Mouse (Mus musculus) intestine, embryonic 14.5 days (tissue): ENCODE measurements around the gene Invs. TPM values are rescaled to one million over a fixed set of nuclear protein-coding genes. Genes with fewer than 3 reads are reported as not detected.

ENCODE experiments used
- ATAC-seq: fragments of 200-750 bp; cut with Nextera tagmentation; replicated peaks from 2 replicates; pipeline ENCODE4 v1.8.0; 2017; ENCODE audit warnings: low read depth, moderate number of reproducible peaks, moderate TSS enrichment, moderate library complexity; ENCODE audit not compliant: low FRiP score, low TSS enrichment
- DNase-seq: peaks from one replicate; pipeline ENCODE4 v3.0.0-alpha.2; 2018; ENCODE audit warnings: low spot score
- H3K27ac ChIP-seq: fragments of 300-500 bp; sonication (generic); 2 replicates; pipeline ENCODE4 v1.5.1; 2014; ENCODE audit warnings: low read depth, mild to moderate bottlenecking, control low read depth
- H3K27me3 ChIP-seq: fragments of 300-500 bp; sonication (generic); replicated peaks from 2 replicates; pipeline ENCODE4 v1.6.1; 2014; ENCODE audit warnings: low read length, control low read depth; ENCODE audit not compliant: control insufficient read depth, insufficient read depth
- H3K36me3 ChIP-seq: fragments of 300-500 bp; sonication (generic); 2 replicates; pipeline ENCODE4 v1.6.1; 2014; ENCODE audit warnings: low read length, control low read depth; ENCODE audit not compliant: control insufficient read depth, insufficient read depth
- H3K4me1 ChIP-seq: fragments of 300-500 bp; sonication (generic); replicated peaks from 2 replicates; pipeline ENCODE4 v1.6.1; 2014; ENCODE audit warnings: low read length, control low read depth, mixed read lengths; ENCODE audit not compliant: control insufficient read depth, insufficient read depth
- H3K4me2 ChIP-seq: fragments of 300-500 bp; sonication (generic); 2 replicates; pipeline ENCODE4 v1.6.1; 2014; ENCODE audit warnings: low read length
- H3K4me3 ChIP-seq: fragments of 300-500 bp; sonication (generic); 2 replicates; pipeline ENCODE4 v1.5.1; 2014; ENCODE audit warnings: low read depth, low read length, control low read depth, mixed read lengths
- H3K9ac ChIP-seq: fragments of 300-500 bp; sonication (generic); 2 replicates; pipeline ENCODE4 v1.6.1; 2014; ENCODE audit warnings: mild to moderate bottlenecking, low read length
- H3K9me3 ChIP-seq: fragments of 300-500 bp; sonication (generic); 2 replicates; pipeline ENCODE4 v1.6.1; 2016; ENCODE audit warnings: low read length, control low read depth; ENCODE audit not compliant: control insufficient read depth
- WGBS: fragments of 180-500 bp; shearing (Covaris S2); extraction: QIAGEN DNeasy Blood & Tissue Kit; methylation state at CpG from one replicate; pipeline ENCODE4 v1.1.7; 2014; 5-methylcytosine and 5-hydroxymethylcytosine counted together
- polyA plus RNA-seq: library from polyadenylated mRNA; unstranded; fragments of >200 nt; fragmentation: Nextera tagmentation; extraction: Ambion mirVana; gene quantifications from 2 replicates; pipeline ENCODE4 v1.2.1, GENCODE M21; 2014

The Invs gene
- polyA plus RNA-seq, 1 experiment from 2014 or later: 8.0 TPM

DNA sequence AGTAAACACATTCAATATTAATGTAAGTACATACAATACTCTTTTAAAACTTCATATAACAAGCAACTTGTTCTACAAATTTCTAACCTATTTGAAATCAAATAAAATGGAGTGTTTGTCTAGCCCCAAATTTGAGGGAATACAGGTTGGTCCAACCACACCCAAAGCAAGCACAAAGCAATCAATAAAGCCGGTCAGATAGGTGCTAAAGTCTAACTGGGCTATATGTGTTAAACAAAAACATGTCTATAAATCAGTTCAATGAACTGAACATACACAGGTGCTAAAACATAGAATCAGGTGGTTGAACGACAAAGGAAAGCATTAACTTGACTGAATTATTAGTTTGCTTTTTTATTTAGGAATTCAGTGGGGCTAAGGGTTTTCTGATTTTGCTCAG is 148.5 kb downstream of the Invs start:
- Histone ChIP-seq H3K9me3 (no peaks in the 10 kb centered on the region), H3K4me1 (no peaks in the 10 kb centered on the region), H3K4me3 (no peak overlapping the region), H3K4me2 (no peak overlapping the region), H3K27ac (no peak overlapping the region), H3K9ac (no peak overlapping the region), H3K36me3 (peaks cover 48% of the 10 kb centered on the region), H3K27me3 (no peaks in the 10 kb centered on the region)
- no peak for DNase-seq
- ATAC-seq: no peak
- 63% methylated on average over 2 of the region's 2 CpGs for WGBS

DNA sequence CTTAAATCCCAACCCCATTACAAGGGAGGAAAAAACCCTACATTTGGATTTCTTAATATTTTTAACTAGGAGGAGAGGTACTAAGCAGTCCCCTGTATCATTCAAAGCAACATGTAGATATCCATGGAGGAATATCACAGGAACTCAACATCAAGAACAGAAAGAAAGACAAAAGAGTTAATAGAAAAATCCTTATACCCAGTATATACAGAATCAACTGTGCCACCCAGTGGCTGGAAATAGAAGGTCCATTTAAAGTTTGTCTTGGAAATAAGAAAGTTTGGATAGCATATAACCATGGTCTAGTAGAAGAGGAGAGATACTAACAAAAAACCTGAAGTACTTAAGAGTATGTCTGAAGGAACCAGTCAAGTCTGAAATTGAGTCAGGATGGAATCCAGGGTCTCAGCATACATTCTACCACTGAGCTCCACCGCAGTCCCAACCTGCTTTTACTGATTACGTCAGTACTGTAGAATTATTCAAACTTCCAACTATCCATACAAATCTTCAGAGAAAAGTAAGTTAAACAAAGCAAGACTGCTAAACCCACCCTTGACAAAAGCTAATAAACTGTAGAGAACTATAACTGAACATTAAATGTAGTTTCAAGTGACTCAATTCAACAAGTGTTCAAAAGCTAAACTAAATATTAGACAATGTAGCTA is 174.7 kb downstream of the Invs start:
- Histone ChIP-seq H3K4me2 (no peak overlapping the region), H3K27me3 (no peaks in the 10 kb centered on the region), H3K9me3 (no peaks in the 10 kb centered on the region), H3K4me1 (no peaks in the 10 kb centered on the region), H3K4me3 (no peak overlapping the region), H3K9ac (no peak overlapping the region), H3K27ac (no peak overlapping the region), H3K36me3 (peaks cover 86% of the 10 kb centered on the region)
- WGBS: 95% methylated on average over 2 of the region's 2 CpGs
- DNase-seq (no peak), ATAC-seq (no peak)

DNA sequence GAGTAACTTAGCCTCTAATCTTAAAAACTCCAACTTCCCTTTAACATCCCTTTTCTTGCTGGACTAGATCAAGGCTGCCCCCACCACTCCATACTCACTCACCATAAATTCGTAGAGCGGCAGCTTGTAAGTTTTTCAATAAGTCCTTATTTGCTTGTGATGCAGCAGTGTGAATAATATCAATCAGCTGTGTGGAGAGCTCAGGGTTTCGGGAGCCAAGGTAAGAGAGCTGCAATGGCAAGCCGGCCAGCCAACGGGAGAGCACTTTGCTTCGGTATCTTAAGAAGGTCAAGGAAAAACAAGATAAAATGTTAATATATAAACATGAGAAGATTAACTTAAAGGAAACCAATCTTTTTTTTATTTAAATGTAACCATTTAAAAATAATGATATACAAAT is 178.9 kb downstream of the Invs start:
- Histone ChIP-seq H3K27ac (no peak overlapping the region), H3K9me3 (no peaks in the 10 kb centered on the region), H3K27me3 (no peaks in the 10 kb centered on the region), H3K36me3 (peaks cover 83% of the 10 kb centered on the region), H3K4me3 (no peak overlapping the region), H3K4me2 (no peak overlapping the region), H3K4me1 (no peaks in the 10 kb centered on the region), H3K9ac (no peak overlapping the region)
- WGBS: 92% methylated on average over 6 of the region's 6 CpGs
- DNase-seq (no peak), ATAC-seq (no peak)

DNA sequence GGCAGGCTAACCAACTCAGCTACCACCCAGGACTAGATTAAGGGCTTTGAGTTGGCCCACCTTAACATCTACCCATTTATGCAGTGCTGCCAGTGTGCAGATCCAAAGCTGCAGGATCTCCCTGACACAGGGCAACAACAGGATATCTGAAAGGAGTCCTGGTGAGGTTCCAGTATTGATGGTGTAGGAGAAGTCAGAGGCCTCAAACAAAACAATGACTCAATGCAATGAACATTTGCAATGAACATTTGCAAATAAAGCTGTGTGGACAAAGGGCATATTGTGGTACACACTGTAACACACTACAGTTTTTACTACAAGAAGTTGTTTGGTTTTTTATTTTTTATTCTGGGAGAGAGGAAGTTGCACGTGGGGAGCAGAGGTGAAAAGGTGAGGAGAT is 181.5 kb downstream of the Invs start:
- Histone ChIP-seq H3K27ac (no peak overlapping the region), H3K4me2 (no peak overlapping the region), H3K27me3 (no peaks in the 10 kb centered on the region), H3K4me3 (no peak overlapping the region), H3K9ac (no peak overlapping the region), H3K9me3 (no peaks in the 10 kb centered on the region), H3K4me1 (no peaks in the 10 kb centered on the region), H3K36me3 (peaks cover 71% of the 10 kb centered on the region)
- DNase-seq (no peak), ATAC-seq (no peak)
- whole genome bisulfite sequencing: 71% methylated on average over 1 of the region's 1 CpGs

DNA sequence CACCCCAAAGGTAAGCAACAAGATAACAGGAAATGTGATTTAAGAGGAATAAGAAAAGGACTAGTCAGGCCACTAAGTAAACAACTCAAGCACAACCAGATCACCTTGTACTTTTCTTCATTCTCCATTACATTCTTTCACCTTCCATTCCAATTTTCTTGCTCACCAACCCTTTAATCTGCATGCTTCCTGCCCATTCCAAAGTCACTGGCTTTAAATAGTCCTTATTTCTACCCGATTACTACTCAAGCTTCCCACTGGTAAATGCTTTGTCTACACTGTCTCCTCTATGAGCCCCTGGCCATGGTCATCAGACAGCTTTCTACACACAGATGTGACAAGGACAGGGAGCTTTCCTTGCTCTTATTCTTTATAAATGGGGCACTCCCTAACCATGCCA is 191.4 kb downstream of the Invs start:
- 73% methylated on average over 1 of the region's 1 CpGs for WGBS
- H3K9ac ChIP-seq: no peak overlapping the region
- no peak for ATAC-seq

DNA sequence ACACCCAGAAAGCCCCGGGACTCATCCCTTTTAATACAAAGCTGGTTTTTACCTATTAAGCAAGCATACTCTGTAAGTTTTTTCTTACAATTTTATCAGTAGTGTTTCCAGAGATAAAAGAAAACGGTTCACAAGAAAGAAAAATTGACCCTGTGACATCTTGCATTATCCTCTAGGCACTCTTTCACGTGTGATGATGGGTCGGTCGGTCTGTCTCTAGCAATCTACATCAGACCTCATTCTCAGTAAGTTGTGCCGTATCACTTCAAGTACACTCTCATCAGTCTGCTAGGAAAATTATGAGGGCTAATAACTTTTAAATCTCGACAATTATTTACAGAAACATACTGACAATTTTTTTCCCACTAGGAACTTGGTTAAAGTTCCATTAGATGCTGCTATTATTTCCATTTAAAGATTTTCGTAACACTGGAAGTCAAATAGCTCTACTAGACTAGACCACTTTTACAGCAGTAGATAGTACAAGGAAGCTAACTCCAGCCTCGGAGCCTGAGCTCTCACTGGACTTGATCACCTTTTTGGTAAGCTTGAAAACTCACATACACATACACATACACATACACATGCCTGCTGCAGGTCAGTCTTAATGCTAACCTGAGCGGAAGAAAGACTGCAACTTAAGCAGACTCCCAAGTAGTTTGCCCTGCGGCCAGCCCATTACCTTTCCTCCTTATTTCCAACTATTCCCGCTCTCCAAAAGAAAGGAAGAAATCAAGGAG is 192.7 kb downstream of the Invs start:
- peak overlapping the region; percentile 57 for H3K4me2 ChIP-seq
- DNase-seq (peak; percentile 64), ATAC-seq (no peak)

More for the DNA sequence above, 191.4 kb downstream of the Invs start:
- Histone ChIP-seq H3K36me3 (peaks cover 36% of the 10 kb centered on the region), H3K9me3 (no peaks in the 10 kb centered on the region), H3K4me1 (peaks cover 15% of the 10 kb centered on the region), H3K27ac (no peak overlapping the region), H3K4me3 (no peak overlapping the region), H3K27me3 (no peaks in the 10 kb centered on the region), H3K4me2 (peak overlapping the region; percentile 57)
- no peak for DNase-seq

DNA sequence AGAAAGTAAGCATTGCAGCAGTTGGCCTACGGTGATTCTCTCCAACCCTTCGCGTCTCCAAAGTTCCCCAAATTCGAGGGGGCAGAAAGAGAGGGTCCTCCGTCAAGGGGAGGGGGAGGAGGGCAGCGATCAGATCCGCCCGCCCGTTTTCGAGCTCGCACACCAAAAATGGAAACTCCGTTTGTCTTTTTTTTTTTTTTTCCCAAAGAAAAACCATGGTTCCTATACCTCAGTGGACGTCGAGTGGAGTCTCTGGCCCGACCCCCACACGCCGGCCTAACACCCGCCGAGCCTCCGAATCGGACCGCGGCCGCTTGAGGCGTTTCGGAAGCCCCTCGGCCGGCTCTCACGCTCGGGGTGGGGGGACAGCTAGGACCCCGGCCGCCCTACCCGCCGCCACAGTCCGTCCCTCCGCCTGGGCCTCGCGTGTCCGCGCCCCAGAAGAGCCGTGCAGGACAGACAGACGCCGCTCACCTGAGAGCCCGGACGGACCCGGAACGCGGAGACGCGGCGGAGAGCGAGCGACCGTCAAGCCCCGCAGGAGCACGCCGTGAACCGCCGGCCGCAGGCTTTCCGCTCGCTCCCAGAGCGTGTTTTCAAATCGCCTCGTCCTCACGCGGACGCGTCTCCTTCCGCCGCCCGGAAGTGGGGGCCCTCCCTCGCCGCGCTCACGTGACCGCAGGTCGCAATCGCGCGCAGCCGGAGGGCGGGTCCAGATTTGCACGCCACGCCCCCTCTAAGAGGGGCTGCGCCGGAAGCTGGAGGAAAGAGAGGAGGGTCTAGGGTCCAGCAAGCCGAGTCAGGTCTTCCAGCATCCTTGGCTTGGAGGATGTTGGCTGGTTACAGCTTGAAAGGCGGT is 193.5 kb downstream of the Invs start, which contains the start of gene Tex10:
Gene Tex10, minus strand, starts transcription at position 668 of the 859 bp plus-strand sequence.
- Histone ChIP-seq H3K27ac (peak within 1 kb of the TSS; percentile 90), H3K4me2 (peak within 1 kb of the TSS; percentile 57), H3K4me3 (peak within 1 kb of the TSS; percentile 97), H3K36me3 (peaks cover 19% of the 10 kb centered on the region), H3K27me3 (no peaks in the 10 kb centered on the region), H3K9me3 (no peaks in the 10 kb centered on the region), H3K4me1 (peaks cover 15% of the 10 kb centered on the region), H3K9ac (peak within 1 kb of the TSS; percentile 96)
- DNase-seq (peak; percentile 93), ATAC-seq (peak; percentile 94)
- under 1% methylated on average over 89 of the region's 89 CpGs for WGBS

More for the DNA sequence above, 192.7 kb downstream of the Invs start:
- Histone ChIP-seq H3K9ac (peak overlapping the region; percentile 96), H3K4me3 (peak overlapping the region; percentile 97), H3K27ac (peak overlapping the region; percentile 90; the same call in 1 of the 2 replicates), H3K27me3 (no peaks in the 10 kb centered on the region), H3K36me3 (peaks cover 26% of the 10 kb centered on the region), H3K9me3 (no peaks in the 10 kb centered on the region), H3K4me1 (peaks cover 15% of the 10 kb centered on the region)
- 15% methylated on average over 12 of the region's 12 CpGs for WGBS

DNA sequence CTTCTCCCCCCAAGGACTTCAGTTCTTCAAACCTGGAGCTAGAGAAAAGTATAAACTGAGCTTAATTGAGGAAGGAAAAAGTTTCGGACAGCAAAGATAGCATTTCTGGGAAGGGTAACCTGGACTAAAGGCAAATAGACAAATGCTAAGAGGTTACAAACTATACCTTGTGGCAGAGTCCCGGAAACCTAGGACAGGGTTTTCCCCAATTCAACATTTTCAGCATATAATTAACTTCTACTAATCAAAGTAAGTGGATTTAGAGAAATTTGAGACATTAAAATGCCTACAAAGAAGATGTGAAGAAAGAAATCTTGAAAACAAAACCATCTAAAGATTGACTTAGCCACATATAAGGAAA is 194.1 kb downstream of the Invs start:
- no peaks in the 10 kb centered on the region for H3K27me3 ChIP-seq
- DNase-seq: no peak
- 0 out of 2 replicates have a peak, but pooled peaks have one; percentile 18 for ATAC-seq
- peaks cover 13% of the 10 kb centered on the region for H3K36me3 ChIP-seq
- peak overlapping the region; percentile 57 for H3K4me2 ChIP-seq
- H3K4me3 ChIP-seq: peak overlapping the region; percentile 97
- no peak overlapping the region for H3K9ac ChIP-seq
- peaks cover 15% of the 10 kb centered on the region for H3K4me1 ChIP-seq
- H3K27ac ChIP-seq: peak overlapping the region; percentile 90
- WGBS: 75% methylated on average over 2 of the region's 2 CpGs
- H3K9me3 ChIP-seq: peaks cover 2% of the 10 kb centered on the region; the same call in 1 of the 2 replicates
